Mouse (Mus musculus): Measurements from ENCODE around the gene Fam124a. TPM values are rescaled to one million over a fixed set of nuclear protein-coding genes. Genes with fewer than 3 reads are reported as not detected.

The Fam124a gene
- polyA plus RNA-seq, 2 experiments: 1.9 to 3.5 TPM

GRCm38 (mm10) chr14:62573454-62573853, 17.9 kb downstream of the Fam124a start:
- Histone ChIP-seq H3K9ac (ENCODE audit: low read depth, low read length, severe bottlenecking) (no peak overlapping the region), H3K27ac (replicated peaks; ENCODE audit: low read depth, low read length) (no peak overlapping the region), H3K4me2 (replicated peaks; ENCODE audit: low read depth, low read length, severe bottlenecking) (0 out of 2 replicates have a peak overlapping the region, but pooled peaks have one; percentile 17), H3K4me3 (replicated peaks; ENCODE audit: low read length) (no peak overlapping the region), H3K36me3 (ENCODE audit: control insufficient read depth, insufficient read depth, low read length) (no peaks in the 10 kb centered on the region), H3K27me3 (ENCODE audit: control insufficient read depth, insufficient read depth, low read length) (no peaks in the 10 kb centered on the region), H3K4me1 (ENCODE audit: control insufficient read depth, insufficient read depth, low read length) (peaks cover 7% of the 10 kb centered on the region; the same call in 1 of the 2 replicates), H3K9me3 (ENCODE audit: control insufficient read depth, low read length) (no peaks in the 10 kb centered on the region)
- TF ChIP-seq POLR2A (IDR thresholded peaks at IDR 0.05; ENCODE audit: borderline replicate concordance, extremely low read depth, insufficient read depth, insufficient read length): no peak
- DNase-seq (ENCODE audit: low spot score): no peak
- no peak for ATAC-seq (ENCODE audit: low FRiP score, low read depth)
- WGBS: 0% methylated on average over 2 of the region's 3 CpGs

DNA sequence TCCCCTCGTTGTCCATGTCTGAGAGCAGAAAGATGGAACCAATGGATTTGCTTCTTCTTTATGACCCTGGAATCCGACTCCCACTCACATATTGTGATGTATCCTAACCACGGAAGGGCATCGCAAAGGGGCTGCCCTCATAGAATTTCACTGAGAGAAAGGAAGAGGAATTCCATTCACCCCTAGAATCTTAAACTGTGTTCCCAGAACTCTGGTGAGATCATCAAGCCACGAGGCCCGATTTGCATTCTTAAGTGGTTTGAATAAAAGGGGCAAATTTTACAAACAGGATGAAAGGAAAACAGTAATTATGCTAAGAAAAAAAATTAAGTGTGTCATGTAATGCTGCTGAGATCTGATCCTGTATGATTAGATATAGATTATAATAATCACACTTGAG, 19.4 kb downstream of the Fam124a start:
- WGBS: 65% methylated on average over 6 of the region's 6 CpGs
- ATAC-seq (ENCODE audit: low FRiP score, low read depth) (no peak), DNase-seq (ENCODE audit: low spot score) (no peak)
- TF ChIP-seq POLR2A (IDR thresholded peaks at IDR 0.05; ENCODE audit: borderline replicate concordance, extremely low read depth, insufficient read depth, insufficient read length): no peak
- Histone ChIP-seq H3K27ac (replicated peaks; ENCODE audit: low read depth, low read length) (no peak overlapping the region), H3K9ac (ENCODE audit: low read depth, low read length, severe bottlenecking) (no peak overlapping the region), H3K4me3 (replicated peaks; ENCODE audit: low read length) (no peak overlapping the region), H3K36me3 (ENCODE audit: control insufficient read depth, insufficient read depth, low read length) (no peaks in the 10 kb centered on the region), H3K9me3 (ENCODE audit: control insufficient read depth, low read length) (no peaks in the 10 kb centered on the region), H3K4me1 (ENCODE audit: control insufficient read depth, insufficient read depth, low read length) (peaks cover 7% of the 10 kb centered on the region; the same call in 1 of the 2 replicates), H3K27me3 (ENCODE audit: control insufficient read depth, insufficient read depth, low read length) (no peaks in the 10 kb centered on the region), H3K4me2 (replicated peaks; ENCODE audit: low read depth, low read length, severe bottlenecking) (no peak overlapping the region)

- no peaks in the 10 kb centered on the region for H3K27me3 ChIP-seq (ENCODE audit: control insufficient read depth, insufficient read depth, low read length)
- DNase-seq (ENCODE audit: low spot score) (no peak), ATAC-seq (ENCODE audit: low FRiP score, low read depth) (no peak)
- WGBS: 71% methylated on average over 8 of the region's 8 CpGs
- no peak overlapping the region for H3K4me3 ChIP-seq (replicated peaks; ENCODE audit: low read length)
- H3K4me1 ChIP-seq (ENCODE audit: control insufficient read depth, insufficient read depth, low read length): peaks cover 3% of the 10 kb centered on the region; the same call in 1 of the 2 replicates
- H3K27ac ChIP-seq (replicated peaks; ENCODE audit: low read depth, low read length): no peak overlapping the region
- H3K9ac ChIP-seq (ENCODE audit: low read depth, low read length, severe bottlenecking): no peak overlapping the region
- H3K36me3 ChIP-seq (ENCODE audit: control insufficient read depth, insufficient read depth, low read length): no peaks in the 10 kb centered on the region
- no peak overlapping the region for H3K4me2 ChIP-seq (replicated peaks; ENCODE audit: low read depth, low read length, severe bottlenecking)
- H3K9me3 ChIP-seq (ENCODE audit: control insufficient read depth, low read length): no peaks in the 10 kb centered on the region
- no peak for TF ChIP-seq POLR2A (IDR thresholded peaks at IDR 0.05; ENCODE audit: borderline replicate concordance, extremely low read depth, insufficient read depth, insufficient read length)
These were observed 20.3 kb downstream of the Fam124a start for GRCm38 (mm10) chr14:62575862-62576261.

GRCm38 (mm10) chr14:62580945-62581344, 25.4 kb downstream of the Fam124a start:
- Histone ChIP-seq H3K4me3 (replicated peaks; ENCODE audit: low read length) (no peak overlapping the region), H3K27ac (replicated peaks; ENCODE audit: low read depth, low read length) (no peak overlapping the region), H3K27me3 (ENCODE audit: control insufficient read depth, insufficient read depth, low read length) (no peaks in the 10 kb centered on the region), H3K9me3 (ENCODE audit: control insufficient read depth, low read length) (no peaks in the 10 kb centered on the region), H3K36me3 (ENCODE audit: control insufficient read depth, insufficient read depth, low read length) (no peaks in the 10 kb centered on the region), H3K9ac (ENCODE audit: low read depth, low read length, severe bottlenecking) (no peak overlapping the region), H3K4me1 (ENCODE audit: control insufficient read depth, insufficient read depth, low read length) (no peaks in the 10 kb centered on the region), H3K4me2 (replicated peaks; ENCODE audit: low read depth, low read length, severe bottlenecking) (no peak overlapping the region)
- 81% methylated on average over 3 of the region's 3 CpGs for WGBS
- no peak for TF ChIP-seq POLR2A (IDR thresholded peaks at IDR 0.05; ENCODE audit: borderline replicate concordance, extremely low read depth, insufficient read depth, insufficient read length)
- no peak for DNase-seq (ENCODE audit: low spot score)
- ATAC-seq (ENCODE audit: low FRiP score, low read depth): no peak

DNA sequence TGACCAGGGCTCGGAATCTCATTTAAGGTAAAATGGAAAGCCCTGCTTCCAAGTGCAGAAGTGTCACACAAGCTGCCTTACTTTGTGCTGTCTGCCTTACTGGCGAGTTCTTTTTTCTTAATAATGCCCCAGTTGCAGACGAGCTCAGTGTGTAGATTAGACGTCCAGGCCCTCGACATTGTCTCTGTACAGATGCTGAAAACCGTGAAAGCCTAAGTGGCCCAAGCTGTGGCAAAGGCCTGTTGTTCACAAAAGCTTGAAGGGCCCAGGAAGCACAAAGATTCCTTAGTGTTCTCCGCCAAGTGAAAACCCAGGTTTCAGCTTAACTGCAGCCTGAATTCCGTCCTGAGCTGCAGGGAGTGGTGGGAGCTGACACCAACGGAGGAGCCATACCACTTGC, 26.2 kb downstream of the Fam124a start:
- WGBS: 58% methylated on average over 9 of the region's 9 CpGs
- Histone ChIP-seq H3K4me1 (ENCODE audit: control insufficient read depth, insufficient read depth, low read length) (no peaks in the 10 kb centered on the region), H3K9ac (ENCODE audit: low read depth, low read length, severe bottlenecking) (no peak overlapping the region), H3K27ac (replicated peaks; ENCODE audit: low read depth, low read length) (no peak overlapping the region), H3K36me3 (ENCODE audit: control insufficient read depth, insufficient read depth, low read length) (no peaks in the 10 kb centered on the region), H3K4me2 (replicated peaks; ENCODE audit: low read depth, low read length, severe bottlenecking) (no peak overlapping the region), H3K27me3 (ENCODE audit: control insufficient read depth, insufficient read depth, low read length) (no peaks in the 10 kb centered on the region), H3K9me3 (ENCODE audit: control insufficient read depth, low read length) (no peaks in the 10 kb centered on the region), H3K4me3 (replicated peaks; ENCODE audit: low read length) (no peak overlapping the region)
- TF ChIP-seq POLR2A (IDR thresholded peaks at IDR 0.05; ENCODE audit: borderline replicate concordance, extremely low read depth, insufficient read depth, insufficient read length): no peak
- no peak for DNase-seq (ENCODE audit: low spot score)
- ATAC-seq (ENCODE audit: low FRiP score, low read depth): no peak

- no peak overlapping the region for H3K4me2 ChIP-seq (replicated peaks; ENCODE audit: low read depth, low read length, severe bottlenecking)
- no peaks in the 10 kb centered on the region for H3K4me1 ChIP-seq (ENCODE audit: control insufficient read depth, insufficient read depth, low read length)
- no peaks in the 10 kb centered on the region for H3K36me3 ChIP-seq (ENCODE audit: control insufficient read depth, insufficient read depth, low read length)
- H3K27ac ChIP-seq (replicated peaks; ENCODE audit: low read depth, low read length): no peak overlapping the region
- no peaks in the 10 kb centered on the region for H3K27me3 ChIP-seq (ENCODE audit: control insufficient read depth, insufficient read depth, low read length)
- DNase-seq (ENCODE audit: low spot score) (no peak), ATAC-seq (ENCODE audit: low FRiP score, low read depth) (no peak)
- H3K9me3 ChIP-seq (ENCODE audit: control insufficient read depth, low read length): no peaks in the 10 kb centered on the region
- H3K4me3 ChIP-seq (replicated peaks; ENCODE audit: low read length): no peak overlapping the region
- no peak for TF ChIP-seq POLR2A (IDR thresholded peaks at IDR 0.05; ENCODE audit: borderline replicate concordance, extremely low read depth, insufficient read depth, insufficient read length)
- no peak overlapping the region for H3K9ac ChIP-seq (ENCODE audit: low read depth, low read length, severe bottlenecking)
These were observed 29.1 kb downstream of the Fam124a start for GRCm38 (mm10) chr14:62584637-62585036.
